Mouse (Mus musculus): Measurements from ENCODE around the gene Abhd16a. TPM values are rescaled to one million over a fixed set of nuclear protein-coding genes. Genes with fewer than 3 reads are reported as not detected.
"Not testable (repeated sequence)": the region's sequence is repeated elsewhere in the genome, so short reads cannot be mapped to it uniquely, and the experiment has no call there.

Abhd16a gene
- total RNA-seq, 2 experiments from 2014 or later, result 50.6 to 53.5 TPM

DNA sequence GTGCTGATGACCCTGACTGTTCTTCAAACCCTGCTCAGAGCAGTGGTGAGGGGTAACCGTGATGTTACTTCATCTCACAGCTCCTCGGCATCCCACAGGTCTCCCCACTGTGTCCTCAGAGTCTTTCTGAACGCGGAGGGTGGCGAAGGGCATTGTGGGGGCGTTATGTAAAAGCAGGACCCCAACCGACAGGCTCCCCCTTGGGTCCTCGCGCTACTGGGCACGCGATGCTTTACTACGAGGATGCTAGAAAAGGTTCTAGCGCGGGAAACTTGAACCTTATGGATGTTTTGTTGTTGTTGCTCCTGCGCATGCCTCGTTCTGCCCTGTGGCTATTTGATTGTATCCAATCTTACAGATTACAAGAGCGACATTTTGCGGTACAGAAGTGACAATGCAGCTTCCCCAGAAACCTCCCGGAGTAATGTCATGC, 32.8 kb downstream of the Abhd16a start, which contains the start of gene Csnk2b:
TSS of gene Csnk2b (minus strand) at position 183 of the 433 bp plus-strand sequence.
- peak; percentile 55 for DNase-seq

DNA sequence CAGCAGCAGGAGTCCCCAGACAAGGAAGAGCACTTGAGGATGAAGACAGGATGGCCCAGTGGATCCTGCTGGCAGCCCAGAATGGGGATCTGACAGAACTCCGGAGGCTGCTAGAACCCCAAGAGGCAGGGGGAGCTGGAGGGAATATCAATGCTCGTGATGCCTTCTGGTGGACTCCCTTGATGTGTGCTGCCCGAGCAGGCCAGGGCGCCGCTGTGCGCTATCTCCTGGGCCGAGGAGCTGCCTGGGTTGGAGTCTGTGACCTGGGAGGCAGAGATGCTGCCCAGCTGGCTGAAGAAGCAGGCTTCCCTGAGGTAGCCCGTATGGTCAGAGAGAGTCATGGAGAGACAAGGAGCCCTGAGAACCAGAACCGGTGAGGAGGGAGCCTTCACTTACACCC, 34.2 kb downstream of the Abhd16a start:
- not testable (repeated sequence) for DNase-seq

DNA sequence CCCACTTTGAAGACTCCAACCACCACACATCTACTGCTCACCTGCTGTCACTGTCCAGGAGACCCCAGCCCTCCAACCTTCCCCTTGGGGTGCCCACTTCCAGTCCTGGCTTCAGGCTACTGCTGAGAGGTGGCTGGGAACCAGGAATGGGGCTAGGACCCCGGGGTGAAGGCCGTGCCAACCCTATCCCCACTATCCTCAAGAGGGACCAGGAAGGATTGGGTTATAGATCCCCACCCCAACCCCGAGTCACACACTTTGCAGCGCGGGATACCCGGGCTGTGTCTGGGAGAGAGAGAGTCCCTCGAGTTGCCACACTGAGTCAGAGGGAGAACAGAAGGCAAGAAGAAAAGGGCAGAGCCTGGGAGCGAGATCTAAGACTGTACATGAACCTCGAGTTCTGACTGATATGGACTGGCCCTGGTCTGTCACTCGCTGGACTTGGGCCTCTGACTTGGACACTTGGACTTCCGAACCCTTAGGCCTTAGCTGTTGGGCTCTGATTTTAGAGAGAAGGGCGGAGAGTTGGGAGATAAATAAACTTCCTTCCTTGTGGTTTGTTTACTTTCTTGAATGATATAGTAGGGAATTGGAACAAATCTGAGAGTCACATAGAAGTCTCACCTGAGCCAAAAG, 35.3 kb downstream of the Abhd16a start:
- not testable (repeated sequence) for DNase-seq

DNA sequence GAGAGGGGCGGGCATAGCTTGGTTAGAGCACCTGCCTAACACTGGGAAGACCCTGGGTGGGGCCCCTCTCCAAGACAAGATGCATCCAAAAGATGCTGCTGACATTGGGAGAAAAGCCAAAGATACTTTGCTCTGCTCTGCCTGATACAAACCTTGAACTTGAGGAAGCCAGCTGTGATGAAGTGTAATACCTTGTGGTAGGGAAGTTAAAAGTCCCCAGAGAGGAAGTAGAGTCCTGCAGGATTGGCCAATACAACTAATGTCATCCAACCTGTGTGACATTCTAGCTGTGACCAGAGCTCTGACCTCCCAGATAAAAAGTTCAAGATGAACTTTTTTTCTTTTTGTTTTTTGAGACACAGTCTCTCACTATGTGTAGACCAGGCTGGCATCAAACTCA, 36.0 kb downstream of the Abhd16a start:
- DNase-seq, result no peak

DNA sequence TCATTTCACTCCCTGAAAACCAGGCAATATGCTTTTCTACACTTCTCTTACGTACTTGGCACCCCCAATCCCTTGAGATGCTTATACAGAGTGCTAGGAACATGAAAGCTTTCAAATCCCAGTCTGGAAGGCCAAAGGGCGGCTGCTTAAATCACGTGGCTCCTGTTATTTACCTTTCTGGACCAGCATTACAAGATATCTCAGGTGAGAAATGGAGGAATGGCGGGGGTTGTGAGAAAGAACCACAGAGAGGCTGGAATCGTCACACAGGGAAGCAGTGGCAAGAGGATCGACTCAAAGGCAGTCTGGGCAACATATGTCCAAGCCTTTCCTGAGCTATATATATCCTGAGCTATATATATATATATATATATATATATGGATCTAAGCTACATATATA, 36.5 kb downstream of the Abhd16a start:
- no peak for DNase-seq

DNA sequence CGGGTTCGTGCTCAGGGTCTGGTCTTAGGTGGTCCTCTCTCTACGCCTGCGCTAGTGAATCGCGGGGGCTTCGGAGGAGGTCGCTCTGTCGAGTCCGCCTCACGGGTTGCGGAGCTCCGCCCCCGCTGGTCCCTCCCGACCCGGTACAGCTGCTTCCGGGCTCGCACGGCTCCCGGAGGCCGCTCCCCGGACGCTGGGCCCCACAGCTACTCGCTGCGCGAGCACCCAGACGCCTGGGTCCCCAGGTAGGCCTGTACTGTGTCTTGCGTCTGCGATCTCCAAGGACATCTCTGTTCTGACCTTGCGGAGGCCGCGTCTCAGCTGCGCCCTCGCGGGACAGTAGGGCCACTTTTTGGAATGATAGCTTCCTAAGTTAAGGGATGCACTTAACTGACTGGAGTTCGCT, 37.1 kb downstream of the Abhd16a start, which contains the start of gene D17H6S53E:
TSS of gene D17H6S53E (plus strand) at position 168 of the 406 bp plus-strand sequence.
- DNase-seq, result peak; percentile 81

DNA sequence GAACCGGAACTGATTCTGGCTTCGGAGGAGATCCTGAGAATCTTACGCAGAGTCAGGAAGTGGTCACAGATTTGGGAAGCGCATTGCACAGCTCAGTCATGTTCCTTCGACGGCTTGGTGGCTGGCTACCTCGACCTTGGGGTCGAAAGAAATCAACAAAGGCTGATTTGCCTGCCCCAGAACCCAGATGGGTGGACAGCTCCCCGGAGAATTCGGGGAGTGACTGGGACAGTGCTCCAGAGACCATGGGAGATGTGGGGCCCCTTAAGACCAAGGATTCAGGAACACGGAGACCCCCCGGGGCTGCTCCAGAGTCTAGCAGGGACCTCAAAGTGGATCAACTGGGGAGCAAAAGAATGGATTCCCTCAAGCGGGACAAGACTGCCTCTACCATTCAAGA, 38.0 kb downstream of the Abhd16a start:
- no peak for DNase-seq

DNA sequence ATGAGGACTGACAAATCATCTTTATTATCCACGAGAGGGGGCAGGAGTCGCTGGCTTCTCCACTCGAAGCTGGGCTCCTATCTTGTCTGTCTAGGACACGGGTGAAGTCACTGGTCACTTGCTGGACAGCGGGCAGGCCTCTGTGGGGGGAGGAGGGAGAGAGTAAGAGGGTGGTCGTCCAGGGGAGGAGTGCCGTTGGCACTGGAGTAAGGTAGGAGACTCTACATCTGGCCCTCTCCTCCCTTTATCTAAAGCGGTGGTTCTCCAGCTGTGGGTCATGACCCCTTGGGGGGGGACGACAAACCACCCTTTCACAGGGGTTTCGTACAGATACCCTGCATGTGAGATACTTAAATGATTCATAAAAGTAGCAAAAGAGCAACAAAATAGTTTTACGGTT, 39.9 kb downstream of the Abhd16a start:
- DNase-seq, result no peak

DNA sequence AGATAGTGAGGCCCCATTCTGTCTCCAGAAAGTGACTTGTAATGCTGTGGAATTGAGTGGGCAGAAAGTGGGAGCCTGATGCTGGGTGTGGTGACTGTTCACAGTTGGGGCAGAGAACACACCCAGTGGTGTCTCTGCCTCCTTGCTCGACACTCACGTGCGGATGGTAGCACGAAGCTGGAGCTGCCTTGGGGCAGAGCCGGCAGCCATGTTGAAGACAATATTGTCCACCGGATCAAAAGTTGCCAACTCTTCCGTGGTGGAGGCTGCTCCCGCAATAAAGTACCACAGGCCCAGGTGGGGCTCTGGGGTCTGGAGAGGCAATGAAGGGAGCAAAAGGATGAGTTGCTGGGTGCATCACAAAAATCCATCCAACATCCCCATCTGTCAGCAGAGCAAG, 42.0 kb downstream of the Abhd16a start:
- DNase-seq, result no peak

DNA sequence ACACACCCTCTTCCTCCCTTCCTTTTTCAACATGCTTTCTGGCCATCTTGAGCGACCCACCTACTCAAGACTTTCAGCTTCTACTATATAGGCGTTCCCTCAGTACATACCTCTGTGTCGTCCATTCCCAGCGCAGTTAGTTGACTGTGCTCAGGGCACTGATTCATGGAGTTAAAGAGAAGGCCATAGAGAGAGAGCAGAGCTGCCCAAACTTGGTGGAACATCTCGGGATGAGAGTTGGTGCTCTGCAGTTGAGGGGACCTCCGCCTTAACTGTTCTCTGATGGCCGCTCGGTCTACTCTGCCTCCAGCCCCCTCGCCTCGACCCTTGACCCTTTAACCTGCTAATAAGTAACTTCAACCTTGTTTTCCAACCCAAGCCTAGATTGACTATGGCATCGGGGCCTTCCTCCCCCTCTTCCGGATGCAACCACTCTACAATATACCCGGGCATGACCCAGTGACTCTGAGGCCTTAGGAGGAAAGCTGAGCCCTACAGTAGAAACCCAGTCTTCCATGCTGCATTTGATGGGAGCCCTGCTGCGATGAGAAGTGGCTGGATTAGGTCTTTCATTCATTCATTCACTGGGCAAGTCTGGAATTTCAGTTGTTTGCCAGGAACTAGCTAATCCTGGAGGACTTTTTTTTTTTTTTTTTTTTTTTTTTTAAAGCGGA, 42.6 kb downstream of the Abhd16a start, which contains the start of gene Apom:
TSS of gene Apom (minus strand) at position 551 of the 674 bp plus-strand sequence.
- no peak for DNase-seq

DNA sequence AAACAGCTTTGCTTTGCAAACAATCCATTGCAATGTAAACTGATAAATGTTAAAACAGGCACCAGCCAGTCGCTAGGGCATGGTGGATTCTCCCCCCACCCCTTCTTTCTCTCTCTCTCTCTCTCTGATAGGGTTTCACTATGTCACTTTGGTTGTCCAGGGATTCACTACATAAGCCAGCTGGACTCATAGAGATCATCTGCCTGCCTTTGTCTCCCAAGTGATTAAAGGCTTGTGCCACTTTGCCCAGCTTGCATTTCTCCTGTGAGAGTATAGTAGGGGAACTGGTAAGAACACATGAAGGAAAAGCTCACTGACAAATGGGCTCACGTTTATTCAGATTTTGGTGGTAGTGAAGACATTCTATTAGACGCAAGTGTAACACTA, 43.1 kb downstream of the Abhd16a start:
- DNase-seq, result no peak

DNA sequence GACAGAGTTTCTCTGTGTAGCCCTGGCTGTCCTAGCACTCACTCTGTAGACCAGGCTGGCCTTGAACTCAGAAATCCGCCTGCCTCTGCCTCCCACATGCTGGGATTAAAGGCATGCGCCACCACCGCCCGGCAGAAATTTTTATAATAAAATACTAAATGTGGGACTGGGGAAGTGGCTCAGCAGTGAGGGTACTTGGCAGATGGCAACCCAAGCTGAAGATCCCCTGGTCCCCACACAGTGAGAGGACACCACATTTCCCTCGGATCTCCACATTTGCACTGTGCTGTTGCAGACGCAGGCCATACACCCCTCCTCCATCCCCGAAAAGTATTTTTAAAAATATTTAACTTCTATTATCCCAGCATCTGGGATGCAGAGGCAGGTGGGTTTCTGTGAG, 44.5 kb downstream of the Abhd16a start:
- no peak for DNase-seq

DNA sequence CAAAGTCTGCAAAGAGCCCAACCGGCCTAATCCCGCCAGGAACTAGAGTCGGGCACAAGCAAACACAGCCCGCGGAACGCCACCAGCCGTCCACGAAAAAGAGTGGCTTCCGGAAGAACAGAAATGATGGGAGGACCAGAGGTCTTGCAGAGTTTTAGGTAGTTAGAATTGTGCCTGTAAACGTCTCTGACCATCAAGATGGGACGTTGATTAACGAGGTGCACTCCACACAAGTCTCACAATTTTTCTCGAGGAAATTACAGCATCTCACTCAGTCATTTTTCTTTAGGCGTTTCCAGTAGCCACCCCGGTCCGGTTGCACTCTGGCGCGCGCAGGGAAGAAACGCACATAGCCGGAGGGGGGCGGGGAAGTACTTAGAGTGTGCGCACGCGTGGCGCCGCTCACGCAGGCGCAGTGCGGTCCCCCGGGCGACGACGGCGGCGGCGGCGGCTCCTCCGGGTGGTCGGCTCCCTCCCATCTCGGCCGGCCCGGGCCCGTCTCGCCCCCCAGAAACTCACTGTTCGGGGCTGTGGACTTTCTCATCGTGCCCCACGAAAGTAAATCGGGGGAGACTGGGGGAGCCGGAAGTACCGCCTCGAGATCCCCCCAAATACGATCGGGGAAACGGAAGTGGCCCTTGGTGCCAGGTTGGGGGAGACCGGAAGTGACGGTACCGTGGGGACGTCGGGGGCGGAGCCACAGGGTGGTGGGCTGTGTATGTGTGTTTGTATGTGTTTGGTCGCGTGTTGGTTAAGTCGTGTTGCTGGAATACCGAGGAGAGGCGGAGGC, 45.9 kb downstream of the Abhd16a start, which contains the start of gene Bag6:
TSS of gene Bag6 (plus strand) at position 378 of the 790 bp plus-strand sequence.
- peak; percentile 95 for DNase-seq

DNA sequence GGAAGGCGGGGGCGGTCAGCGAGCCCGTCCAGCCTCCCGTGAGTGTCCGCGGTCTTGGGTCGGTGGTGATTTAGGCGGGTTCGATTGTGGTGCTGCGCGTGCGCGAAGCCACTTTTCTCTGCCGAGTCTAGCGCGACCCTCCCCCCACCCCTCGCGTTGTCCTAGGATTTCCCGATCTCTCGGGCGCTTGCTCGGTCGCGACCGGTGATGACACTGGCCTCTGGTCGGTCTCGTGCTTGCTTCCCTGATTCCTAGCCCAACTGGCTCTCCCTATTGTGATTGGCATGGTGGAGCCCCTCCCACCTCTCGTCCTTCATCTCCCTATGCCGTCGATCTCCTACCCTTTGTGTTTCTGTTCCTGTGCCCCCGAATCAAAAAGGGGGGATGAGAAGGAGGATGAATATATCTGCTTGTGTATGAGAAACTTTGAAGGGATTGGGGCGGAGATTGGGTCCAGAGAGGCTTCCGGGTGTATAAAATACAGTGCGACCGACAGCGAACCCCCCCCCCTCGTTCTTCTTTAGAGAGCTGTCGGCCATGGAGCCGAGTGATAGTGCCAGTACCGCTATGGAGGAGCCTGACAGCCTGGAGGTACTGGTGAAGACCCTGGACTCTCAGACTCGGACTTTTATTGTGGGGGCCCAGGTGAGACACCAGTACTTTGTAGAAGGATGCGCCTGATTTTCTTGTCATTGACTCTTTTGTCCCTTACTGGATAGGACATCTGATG, 46.7 kb downstream of the Abhd16a start:
- no peak for DNase-seq

DNA sequence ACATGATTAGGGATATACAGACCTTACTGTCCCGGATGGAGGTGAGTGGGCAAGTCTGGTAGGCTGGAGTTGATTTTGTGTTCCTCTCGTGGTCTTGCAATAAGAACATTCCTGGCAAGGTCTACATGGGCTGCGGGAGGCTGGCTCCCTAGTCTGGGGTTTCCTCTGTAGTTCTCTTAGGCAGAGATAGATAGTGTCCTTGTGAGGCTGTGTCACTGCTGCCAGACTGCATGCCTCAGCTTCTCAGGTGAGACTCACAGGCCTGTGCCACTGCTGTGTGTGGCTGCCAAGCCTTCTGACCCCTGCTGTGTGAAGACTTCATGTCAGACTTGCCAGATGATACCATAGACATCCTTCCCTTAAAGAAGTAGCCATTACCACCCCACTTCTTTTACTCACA, 50.2 kb downstream of the Abhd16a start:
- no peak for DNase-seq

DNA sequence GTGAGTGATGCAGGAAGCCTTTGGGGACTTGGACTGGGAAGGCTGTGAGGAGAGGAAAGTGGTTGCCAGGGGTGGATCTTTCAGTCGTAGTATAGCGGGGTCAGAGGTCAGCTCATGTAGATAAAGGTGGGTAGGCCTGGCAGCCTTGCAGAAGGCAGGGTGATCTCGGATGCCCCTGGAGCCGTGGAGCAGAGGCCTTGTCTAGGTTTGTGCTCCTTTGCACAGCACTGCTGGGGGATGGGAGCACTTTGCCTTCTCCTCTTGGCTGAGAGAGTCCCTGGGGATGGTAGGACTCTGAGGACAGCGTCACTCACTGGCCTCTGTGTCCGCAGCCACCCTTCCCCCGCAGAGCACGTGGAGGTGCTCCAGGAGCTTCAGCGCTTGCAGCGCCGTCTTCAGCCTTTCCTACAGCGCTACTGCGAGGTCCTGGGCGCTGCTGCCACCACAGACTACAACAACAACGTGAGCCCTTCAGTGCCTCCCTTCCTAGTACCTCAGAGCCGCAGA, 51.5 kb downstream of the Abhd16a start:
- DNase-seq, result no peak

DNA sequence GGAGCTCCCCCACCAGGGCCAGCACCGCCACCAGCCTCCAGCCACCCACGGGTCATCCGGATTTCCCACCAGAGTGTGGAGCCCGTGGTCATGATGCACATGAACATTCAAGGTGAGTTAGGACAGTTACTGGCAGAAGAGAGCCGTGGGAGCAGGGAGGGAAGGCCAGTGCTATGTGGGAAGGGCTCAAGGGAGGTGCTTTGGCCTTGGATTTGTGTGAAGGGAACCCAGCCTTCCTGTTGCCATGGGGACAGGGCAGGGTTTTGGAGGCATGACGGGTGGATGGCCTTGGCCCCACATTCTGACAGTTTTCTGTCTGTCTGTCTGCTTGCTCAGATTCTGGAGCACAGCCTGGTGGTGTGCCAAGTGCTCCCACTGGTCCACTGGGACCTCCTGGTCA, 52.9 kb downstream of the Abhd16a start:
- no peak for DNase-seq

DNA sequence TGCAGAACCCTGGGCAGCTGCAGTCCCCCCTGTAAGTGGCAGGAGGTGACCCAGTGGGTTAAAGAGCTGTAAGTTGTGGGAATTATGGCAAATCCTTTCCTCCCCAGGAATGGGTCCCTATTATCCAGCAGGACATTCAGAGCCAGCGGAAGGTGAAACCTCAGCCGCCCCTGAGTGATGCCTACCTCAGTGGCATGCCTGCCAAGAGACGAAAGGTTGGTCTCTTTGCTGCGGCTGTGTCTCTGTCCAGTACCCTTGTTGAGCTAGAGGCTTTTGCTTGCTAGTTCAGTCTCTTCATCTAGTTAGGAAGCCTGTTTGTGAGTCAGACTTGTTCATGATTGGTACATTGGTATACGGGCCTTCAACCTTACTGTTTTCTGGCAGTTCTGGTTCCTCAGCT, 57.1 kb downstream of the Abhd16a start:
- DNase-seq, result no peak

DNA sequence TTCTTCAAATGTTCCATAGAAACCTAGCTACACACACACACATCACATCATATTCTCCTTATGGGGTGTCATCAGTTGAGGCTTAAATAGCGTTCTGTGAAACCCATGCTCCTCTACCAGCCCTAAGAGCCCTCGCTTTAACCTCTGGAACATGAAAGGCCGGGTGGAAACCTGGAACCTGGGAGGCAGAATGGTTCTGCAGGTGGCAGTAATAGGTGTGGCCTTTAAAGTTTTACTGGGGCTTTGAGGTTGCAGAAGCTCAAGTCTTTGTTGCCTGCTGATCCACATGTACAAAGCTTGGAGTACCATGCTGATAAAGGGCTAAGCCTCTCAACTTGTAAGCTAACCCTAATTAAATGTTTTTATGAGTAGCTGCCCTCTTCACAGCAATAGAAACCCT, 58.3 kb downstream of the Abhd16a start:
- no peak for DNase-seq

DNA sequence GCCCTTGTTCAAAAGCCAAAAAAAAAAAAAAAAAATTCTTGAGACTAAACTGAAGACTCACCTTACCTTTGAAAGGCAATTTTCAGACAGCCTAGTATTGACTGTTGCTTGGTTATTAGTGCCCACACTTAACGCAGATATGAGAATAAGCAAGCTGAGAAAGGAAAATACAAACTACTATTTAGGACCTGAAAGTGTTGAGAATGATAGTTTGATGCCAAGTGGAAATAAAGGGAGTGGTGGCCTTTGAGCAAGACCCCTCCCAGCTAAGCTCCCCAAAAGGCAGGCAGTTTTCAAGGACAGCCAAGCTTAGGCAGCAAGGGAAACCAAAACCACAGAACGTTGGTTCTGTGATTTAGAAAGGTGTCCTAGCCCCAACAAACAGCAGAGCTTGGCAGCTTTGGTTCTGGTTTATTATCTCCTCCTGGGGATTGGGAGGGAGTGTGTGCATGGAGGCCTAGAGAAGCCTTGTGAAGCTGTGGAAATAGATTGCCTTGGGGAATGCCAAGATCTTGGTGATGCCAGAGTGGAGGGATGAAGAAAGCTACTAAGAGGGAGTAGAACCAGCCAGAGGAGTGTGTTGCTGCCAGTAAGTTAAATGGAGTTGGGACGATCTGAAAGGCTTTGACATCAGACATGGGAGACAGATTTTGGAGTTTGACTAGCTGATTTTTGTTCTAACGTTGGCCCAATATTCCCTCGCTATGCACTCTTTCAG, 59.0 kb downstream of the Abhd16a start:
- no peak for DNase-seq

DNA sequence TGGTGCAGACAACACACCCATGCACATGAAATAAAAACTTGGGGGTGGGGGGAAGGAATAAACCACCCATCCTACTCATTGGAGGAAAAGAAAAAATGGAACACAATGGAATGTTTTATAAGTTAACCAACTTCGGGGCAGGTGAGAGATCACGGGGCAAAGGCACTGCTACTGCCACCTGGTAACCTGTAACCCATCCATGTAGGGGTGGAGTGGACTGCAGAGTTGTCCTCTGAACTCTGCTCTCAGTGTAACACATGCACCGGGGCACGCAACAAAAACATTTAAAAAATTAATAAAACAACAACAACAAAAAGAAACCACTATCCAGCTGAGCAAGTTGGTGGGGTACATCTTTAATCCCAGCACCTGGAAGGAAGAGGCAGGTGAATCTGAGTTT, 63.1 kb downstream of the Abhd16a start:
- no peak for DNase-seq

Measured in heart, postnatal 4 days (tissue).